Mouse (Mus musculus) testis, adult 2 months (tissue): ENCODE results near the gene Nckap5. TPM values are rescaled to one million over a fixed set of nuclear protein-coding genes. Genes with fewer than 3 reads are reported as not detected.
"Not testable (repeated sequence)": the region's sequence is repeated elsewhere in the genome, so short reads cannot be mapped to it uniquely, and the experiment has no call there.

ENCODE experiments used
- H3K27ac ChIP-seq: fragments of 200-500 bp; 2 replicates; pipeline ENCODE4 v1.5.1; 2012; ENCODE audit warnings: low read depth, low read length; ENCODE audit not compliant: control insufficient read depth, insufficient read depth
- H3K27me3 ChIP-seq: fragments of 200-500 bp; 2 replicates; pipeline ENCODE4 v1.6.1; 2012; ENCODE audit warnings: mild to moderate bottlenecking, low read length, moderate library complexity; ENCODE audit not compliant: control insufficient read depth, insufficient read depth
- H3K36me3 ChIP-seq: fragments of 200-500 bp; 2 replicates; pipeline ENCODE4 v1.6.1; 2012; ENCODE audit warnings: mild to moderate bottlenecking, low read length; ENCODE audit not compliant: control insufficient read depth, insufficient read depth
- H3K4me1 ChIP-seq: fragments of 200-500 bp; 2 replicates; pipeline ENCODE4 v1.6.1; 2012; ENCODE audit warnings: low read length; ENCODE audit not compliant: control insufficient read depth, insufficient read depth
- H3K4me3 ChIP-seq: fragments of 200-500 bp; 2 replicates; pipeline ENCODE4 v1.5.1; 2012; ENCODE audit warnings: low read depth, mild to moderate bottlenecking, low read length, moderate library complexity, mixed read lengths; ENCODE audit not compliant: control insufficient read depth
- CTCF ChIP-seq: fragments of 200-500 bp; IDR thresholded peaks from 2 replicates; pipeline ENCODE4 v1.5.1; 2012; ENCODE audit warnings: low read depth, mild to moderate bottlenecking, inconsistent platforms, low read length, moderate library complexity; ENCODE audit not compliant: control insufficient read depth, insufficient read depth, insufficient replicate concordance
- POLR2A ChIP-seq: fragments of 200-500 bp; IDR thresholded peaks from 2 replicates; pipeline ENCODE4 v1.6.1; 2012; ENCODE audit warnings: low read depth, mild to moderate bottlenecking, inconsistent platforms, low read length, moderate library complexity; ENCODE audit not compliant: control insufficient read depth
- polyA plus RNA-seq: library from polyadenylated mRNA; depleted of rRNA; stranded (reverse); fragments of >200 nt; gene quantifications from 2 replicates; pipeline ENCODE4 v1.2.3, GENCODE M21; 2012

Nckap5 gene
- polyA plus RNA-seq, 1 experiment: 1.0 TPM

DNA sequence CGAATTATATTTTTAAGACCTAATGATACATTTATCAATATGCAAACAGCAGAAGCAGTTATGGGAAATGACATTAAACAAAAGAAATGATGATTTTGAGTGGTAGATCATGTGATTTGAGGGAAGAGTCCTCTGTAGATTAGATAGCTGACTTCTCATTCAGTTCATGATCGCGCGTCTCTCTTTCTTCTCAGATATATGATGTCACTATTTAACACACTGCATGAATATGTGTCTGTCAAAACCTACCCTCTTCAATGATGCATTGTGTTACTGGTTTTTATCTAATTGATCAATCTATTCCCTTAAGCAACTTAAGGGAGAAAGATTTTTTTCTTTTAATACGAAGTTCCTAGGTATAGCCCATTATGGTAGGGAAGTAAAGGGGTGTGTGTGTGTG, 787.7 kb downstream of the Nckap5 start:
- Histone ChIP-seq H3K27me3 (no peaks in the 10 kb centered on the region), H3K4me3 (no peak overlapping the region), H3K4me1 (no peaks in the 10 kb centered on the region), H3K27ac (no peak overlapping the region), H3K36me3 (no peaks in the 10 kb centered on the region)
- TF ChIP-seq CTCF (no peak), POLR2A (no peak)

DNA sequence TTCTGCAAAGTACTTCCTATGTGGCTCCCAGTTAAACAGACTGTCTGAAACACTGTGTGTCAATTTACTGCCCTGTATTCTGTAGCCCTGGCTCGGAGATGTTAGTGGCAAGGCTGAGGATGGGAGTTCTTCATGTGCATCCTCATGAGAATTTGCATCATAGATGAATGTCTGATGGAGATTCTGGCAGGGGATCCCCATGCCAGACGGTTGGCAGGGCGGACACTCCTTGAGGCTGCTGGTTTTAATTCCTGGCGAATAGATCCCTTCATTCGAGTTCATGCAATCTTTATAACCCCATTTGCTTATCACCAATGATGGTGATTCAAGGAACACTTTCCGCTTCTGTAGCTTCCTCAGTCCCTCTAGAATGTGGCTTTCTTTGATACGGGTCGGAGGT, 803.1 kb downstream of the Nckap5 start:
- Histone ChIP-seq H3K4me1 (no peaks in the 10 kb centered on the region), H3K4me3 (no peak overlapping the region), H3K36me3 (no peaks in the 10 kb centered on the region), H3K27ac (no peak overlapping the region), H3K27me3 (no peaks in the 10 kb centered on the region)
- TF ChIP-seq CTCF (no peak), POLR2A (no peak)

DNA sequence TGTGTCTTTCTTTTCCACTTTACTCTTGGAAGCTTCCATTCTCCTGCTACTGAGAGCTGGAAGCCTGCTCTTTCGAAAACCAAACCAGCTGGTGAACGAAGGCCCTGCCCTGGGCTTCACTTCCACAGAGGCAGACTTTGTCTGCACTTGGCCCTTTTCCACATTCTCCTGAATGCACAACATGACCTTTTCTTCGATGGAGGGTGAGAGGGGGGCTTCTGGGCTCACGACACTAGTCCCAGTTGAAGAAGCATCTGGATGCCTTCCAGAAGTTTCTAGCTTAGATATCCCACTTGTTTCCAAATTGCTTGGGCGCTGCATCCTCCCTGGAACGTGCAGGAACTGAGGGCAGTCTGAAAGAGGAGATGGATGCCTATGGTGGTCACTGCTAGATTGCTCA, 806.1 kb downstream of the Nckap5 start:
- H3K4me1 ChIP-seq: no peaks in the 10 kb centered on the region
- no peak overlapping the region for H3K4me3 ChIP-seq
- TF ChIP-seq CTCF (no peak), POLR2A (no peak)
- H3K36me3 ChIP-seq: no peaks in the 10 kb centered on the region
- no peak overlapping the region for H3K27ac ChIP-seq
- no peaks in the 10 kb centered on the region for H3K27me3 ChIP-seq

DNA sequence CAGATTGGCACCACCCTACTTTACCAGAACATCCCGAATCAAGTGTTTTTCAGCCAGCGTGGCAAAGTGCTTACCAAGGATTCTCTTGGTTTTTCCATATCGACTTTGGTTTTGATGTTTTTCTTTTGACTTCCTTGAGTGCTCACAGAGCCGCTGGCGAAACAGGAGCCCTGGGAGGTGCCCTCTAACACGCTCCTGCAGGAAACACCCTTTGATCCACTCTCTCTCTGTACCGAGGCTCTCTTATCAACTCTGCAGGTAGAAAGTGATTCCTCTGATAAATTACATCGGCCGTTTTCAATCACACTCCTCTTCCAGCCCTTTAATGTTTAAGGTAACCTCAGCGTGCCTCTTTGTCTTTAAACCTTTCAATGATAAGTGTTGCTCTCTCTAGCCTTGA, 807.6 kb downstream of the Nckap5 start:
- Histone ChIP-seq H3K4me1 (peaks cover 2% of the 10 kb centered on the region; the same call in 1 of the 2 replicates), H3K36me3 (no peaks in the 10 kb centered on the region), H3K27me3 (no peaks in the 10 kb centered on the region), H3K4me3 (no peak overlapping the region), H3K27ac (no peak overlapping the region)
- TF ChIP-seq POLR2A (no peak), CTCF (no peak)

DNA sequence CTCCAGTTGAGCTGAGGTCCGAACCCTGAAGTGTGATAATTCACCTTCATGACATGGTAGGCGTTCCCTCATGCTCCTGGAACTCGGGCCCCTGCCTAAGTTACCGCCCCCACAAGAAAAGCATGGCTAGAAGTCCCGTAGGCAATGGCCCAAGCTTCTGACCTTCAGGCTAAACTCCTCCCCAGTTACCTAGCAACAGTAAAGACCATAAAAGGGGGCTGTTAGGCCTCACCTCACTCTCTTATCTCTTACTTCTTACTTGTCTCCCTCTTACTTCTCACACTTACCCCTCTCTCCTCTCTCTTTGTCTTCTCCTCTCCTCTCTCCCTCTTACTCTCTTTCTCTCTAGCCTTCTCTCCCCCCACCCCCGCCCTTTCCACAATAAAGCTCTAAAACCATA, 811.9 kb downstream of the Nckap5 start:
- not testable (repeated sequence) for H3K4me1 ChIP-seq, H3K4me3 ChIP-seq, H3K36me3 ChIP-seq

DNA sequence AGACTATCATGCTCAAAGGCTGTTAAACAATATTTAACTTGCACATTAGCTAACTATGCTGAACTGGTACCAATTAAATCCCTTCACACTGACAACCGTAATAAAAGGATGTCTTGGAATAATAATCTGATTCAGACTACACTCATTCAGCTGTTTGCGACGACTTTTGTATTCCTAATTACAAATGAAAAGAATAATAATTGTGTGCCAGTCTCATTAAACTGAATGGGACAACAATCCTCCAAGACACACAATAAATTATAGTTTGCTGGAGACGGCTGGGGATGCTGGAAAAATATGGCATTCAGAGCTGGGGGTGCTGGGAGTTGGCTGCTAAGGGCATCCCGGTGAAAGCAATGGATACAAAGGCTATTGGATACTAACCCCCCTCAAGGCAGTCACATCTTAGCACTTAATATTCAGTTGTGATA, 818.9 kb downstream of the Nckap5 start:
- Histone ChIP-seq H3K36me3 (no peaks in the 10 kb centered on the region), H3K27ac (no peak overlapping the region), H3K4me1 (no peaks in the 10 kb centered on the region), H3K27me3 (no peaks in the 10 kb centered on the region), H3K4me3 (no peak overlapping the region)
- no peak for TF ChIP-seq CTCF
- no peak for TF ChIP-seq POLR2A

More for the DNA sequence above, 811.9 kb downstream of the Nckap5 start:
- H3K27me3 ChIP-seq, H3K27ac ChIP-seq: not testable (repeated sequence)

DNA sequence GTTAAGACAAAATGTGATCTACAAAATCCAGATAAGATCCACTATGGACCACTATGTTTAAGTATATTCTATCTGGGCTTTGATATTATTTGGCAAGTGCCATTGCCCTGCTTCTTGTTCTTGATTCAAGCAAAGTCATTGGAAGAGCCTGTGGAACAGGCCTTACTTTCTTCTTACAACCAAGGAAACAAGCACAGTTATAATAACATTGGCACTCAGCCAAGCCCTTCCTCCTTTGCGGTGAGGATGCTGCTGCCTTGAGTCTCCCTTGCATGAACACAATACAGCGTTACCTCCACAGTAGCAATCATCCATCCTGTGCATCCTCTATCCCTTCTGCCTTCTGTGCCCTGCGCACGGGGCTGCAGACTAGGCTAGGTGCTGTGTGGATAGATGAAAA, 823.0 kb downstream of the Nckap5 start:
- Histone ChIP-seq H3K4me3 (no peak overlapping the region), H3K27ac (no peak overlapping the region), H3K36me3 (no peaks in the 10 kb centered on the region), H3K27me3 (no peaks in the 10 kb centered on the region), H3K4me1 (no peaks in the 10 kb centered on the region)
- TF ChIP-seq POLR2A (no peak), CTCF (no peak)

DNA sequence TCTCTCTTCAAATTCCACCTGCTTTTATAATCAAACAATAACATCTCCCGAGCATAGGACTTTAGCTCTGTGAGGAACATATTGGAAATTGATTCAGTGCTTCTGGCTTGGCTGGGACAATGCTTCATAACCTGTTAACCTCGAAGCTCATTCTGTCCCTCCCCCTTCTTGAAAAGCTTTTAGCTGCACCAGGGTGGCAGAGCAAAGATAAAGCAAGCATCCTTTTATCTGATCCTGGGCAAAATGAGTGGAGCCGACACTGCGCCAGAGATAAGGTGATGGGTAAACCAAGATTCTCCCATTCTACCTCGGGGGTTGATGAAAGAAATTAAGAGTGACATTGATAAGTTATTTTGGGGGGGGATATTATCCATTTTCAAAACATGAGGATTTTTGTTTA, 824.9 kb downstream of the Nckap5 start:
- no peak overlapping the region for H3K27ac ChIP-seq
- H3K4me3 ChIP-seq: no peak overlapping the region
- H3K4me1 ChIP-seq: no peaks in the 10 kb centered on the region
- H3K36me3 ChIP-seq: no peaks in the 10 kb centered on the region
- no peaks in the 10 kb centered on the region for H3K27me3 ChIP-seq
- TF ChIP-seq CTCF: no peak
- no peak for TF ChIP-seq POLR2A
